Mouse (Mus musculus) adrenal gland, postnatal 14 days (tissue): Measurements from ENCODE around the gene Pdk3. TPM values are rescaled to one million over a fixed set of nuclear protein-coding genes. Genes with fewer than 3 reads are reported as not detected.

Source experiments
- DNase-seq: peaks from one replicate; pipeline ENCODE4 v3.0.0; 2021; ENCODE audit warnings: mixed read lengths
- long read RNA-seq, 2 experiments: library from polyadenylated mRNA; stranded (forward); transcript quantifications; one replicate each; pipeline ENCODE4 v2.0.0; 2021
- total RNA-seq: library from RNA; stranded (reverse); gene quantifications from 2 replicates; pipeline ENCODE4 v1.2.3, GENCODE M21; 2021

Pdk3 gene
- 12.5 and 13.5 TPM in 2 replicates for total RNA-seq
- long read RNA-seq, experiment 1, transcript Pdk3-201 (12 exons, 2,115 nt), result major isoform, 23 of 25 reads
- long read RNA-seq, experiment 1, partial matches to known transcripts, result 0 of 25 reads
- long read RNA-seq, experiment 1, other reads (novel, unspliced or antisense), result 2 of 25 reads
- long read RNA-seq, experiment 2, transcript Pdk3-201 (12 exons, 2,115 nt), result major isoform, 22 of 24 reads
- long read RNA-seq, experiment 2, partial matches to known transcripts, result 0 of 24 reads
- long read RNA-seq, experiment 2, other reads (novel, unspliced or antisense), result 2 of 24 reads

DNA sequence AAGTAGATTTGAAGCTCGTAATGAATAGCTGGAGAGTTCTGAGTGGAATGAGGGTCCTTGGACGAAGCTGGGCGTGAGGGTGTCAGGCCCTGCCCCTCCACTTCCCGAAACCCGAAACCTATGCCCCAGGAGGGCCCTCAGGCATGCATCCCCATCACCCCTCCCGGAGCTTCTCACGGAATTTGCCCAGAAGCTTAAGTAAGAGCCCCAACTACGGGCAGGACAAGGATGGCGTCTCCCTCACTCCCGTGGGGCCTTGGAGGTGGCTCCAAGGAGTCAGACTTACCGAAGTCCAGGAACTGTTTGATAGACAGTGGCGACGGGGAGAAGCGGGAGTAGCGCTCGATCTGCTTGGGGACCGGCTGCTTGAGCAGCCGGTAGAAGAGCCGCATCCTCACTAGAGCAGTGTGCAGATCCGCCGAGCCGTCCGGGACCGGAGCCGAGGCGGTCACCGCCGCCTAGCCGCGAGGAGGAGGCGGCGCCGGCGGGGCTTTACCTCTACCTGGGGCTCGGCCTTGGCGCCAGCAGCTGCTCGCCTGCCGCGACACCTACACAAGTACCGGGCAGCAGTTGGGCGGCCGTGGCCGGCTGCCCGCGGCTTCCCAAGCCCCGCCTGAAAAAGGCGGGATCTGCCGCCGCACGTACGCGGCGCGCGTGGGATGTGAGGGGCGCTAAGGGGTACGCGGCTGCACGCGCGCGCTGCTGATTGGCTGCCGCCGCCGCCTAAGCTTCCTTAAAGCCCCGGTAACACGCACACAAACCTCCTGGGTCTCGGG is at the start of gene Pdk3:
Gene Pdk3, minus strand, starts transcription at position 641 of the 776 bp plus-strand sequence.
- DNase-seq, result peak; percentile 78

DNA sequence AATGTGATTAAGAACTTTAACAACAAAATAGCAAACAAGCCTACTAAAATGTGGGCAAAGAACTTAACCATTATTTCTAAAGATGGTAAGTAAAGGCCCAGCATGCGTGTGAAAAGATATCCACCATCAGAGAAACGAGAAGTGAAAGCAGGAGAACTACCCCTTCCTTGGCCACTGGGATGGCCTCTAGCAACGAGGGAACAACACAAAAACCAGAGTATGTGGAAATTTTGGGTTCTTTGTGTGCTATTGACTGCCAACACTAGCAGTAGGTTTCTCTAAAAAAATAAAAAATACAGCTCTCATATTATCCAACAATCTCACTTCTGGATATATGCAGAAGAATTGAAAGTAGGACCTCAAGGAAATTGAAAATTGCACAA is 45.6 kb upstream of the Pdk3 start:
- DNase-seq, result no peak

DNA sequence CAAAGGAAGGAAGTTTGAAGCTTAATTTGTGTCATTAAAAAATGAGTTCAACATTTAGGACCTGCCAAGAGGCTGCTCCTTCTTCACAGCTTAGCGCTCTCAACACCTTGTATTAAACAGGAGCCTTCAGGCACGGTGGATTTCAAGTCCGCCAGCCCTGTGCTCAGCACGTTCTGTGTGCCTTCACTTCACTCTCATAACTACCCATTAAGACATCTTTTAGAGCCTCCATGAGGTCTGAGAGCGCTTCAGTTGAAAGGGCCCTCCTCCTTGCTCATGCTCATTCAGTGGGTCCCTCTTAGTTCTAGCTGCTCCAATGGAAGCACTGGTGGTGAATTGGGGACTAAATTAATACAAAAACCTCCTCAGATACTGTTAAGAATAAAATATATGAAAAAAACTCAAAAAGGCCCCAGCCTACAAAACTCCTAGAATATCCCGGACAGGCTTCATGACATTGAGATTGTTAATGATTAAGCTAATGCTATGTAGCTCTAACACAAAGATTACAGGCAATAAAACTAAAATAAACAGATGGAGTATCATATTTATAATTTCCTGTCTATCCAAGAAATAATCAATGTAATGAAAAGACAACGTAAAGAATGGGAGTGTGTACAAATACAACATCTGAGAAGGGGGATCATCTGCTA is 45.1 kb upstream of the Pdk3 start:
- DNase-seq, result no peak

DNA sequence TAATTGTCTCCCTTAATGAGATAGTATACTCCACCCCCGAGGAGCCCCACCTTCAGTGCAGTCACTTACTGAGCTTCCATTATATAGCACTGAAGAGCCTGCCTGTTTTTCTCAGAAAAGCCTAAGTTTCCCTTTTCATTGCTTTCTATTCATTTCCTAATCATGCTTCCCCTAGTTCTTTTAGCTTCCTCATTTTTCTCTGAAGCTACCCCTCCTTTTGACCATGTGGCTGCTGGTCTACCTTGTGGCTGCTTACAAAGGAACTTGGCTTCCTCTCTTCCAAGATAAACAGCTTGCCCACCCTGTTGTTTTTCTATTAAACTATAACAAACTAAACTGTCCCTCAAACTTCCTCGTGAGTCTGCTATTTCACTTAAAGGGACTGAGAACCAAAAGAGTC is 31.4 kb upstream of the Pdk3 start:
- DNase-seq, result no peak

DNA sequence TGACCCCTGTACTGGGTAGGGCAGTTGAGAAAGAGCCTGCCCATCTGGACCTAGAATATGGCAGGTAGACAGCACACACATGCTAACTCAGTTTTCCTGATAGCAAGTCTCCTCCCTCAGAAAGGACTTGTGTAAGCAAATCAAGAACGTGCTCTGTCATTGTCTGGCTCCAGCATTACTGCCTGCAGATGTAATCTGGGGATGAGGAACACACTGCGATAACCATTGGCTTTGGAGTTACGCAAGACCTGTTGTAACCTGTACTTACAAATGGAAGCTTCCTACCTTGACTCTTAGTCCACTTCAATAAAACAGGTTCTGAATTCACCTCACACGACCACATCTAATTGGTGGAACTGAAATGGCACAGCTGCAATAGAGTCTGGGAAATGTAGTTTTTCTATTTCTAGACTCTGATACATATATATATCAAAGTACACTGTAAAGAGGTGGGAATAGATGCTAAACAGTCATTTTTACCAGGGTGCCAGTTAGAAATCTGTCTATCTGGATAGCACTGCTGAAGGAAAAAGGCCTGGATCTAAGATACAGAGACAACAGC is 30.6 kb upstream of the Pdk3 start:
- DNase-seq, result no peak

DNA sequence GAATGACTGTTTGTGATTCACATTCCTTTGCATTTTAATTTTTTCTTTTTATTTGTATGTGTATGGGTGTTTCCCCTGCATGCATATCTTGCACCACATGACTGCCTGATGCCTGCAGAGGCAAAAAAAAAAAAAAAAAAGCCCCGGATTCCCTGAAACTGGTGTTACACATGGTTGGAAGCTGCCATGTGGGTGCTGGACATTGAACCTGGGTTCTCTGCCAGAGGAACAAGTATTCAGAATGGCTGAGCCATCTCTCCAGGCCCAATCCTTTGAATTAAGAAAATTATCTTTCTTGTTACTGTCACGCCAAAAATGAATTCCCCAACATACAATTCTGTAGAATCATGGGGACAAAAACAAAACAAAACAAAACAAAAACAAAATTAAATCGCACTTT is 25.8 kb upstream of the Pdk3 start:
- DNase-seq, result no peak

DNA sequence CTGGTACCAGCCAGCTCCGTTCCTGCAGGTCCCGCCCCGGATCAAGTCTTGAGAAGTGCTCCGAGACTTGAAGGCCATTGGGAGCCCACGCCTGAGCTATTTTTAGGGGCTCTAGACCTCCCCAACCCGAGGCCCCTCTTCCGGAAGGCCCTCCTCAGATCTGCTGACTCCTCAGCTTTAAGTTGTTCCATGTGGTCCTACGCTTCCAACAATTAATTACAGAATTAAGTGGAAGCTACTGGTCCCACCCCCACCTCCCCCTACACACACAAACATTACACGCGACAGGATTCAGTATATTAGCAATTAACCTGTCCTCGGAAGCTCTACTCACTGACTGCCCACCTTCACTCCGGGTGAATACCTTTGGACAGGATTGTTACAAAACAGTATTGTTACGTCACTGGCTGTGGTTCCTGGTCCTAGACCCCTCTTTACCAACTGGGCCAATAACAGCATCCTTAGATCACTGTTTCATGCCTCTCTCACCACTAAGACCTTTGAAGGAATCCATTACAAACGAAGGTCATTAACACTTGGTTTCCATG is 410 bp upstream of the Pdk3 start:
- DNase-seq, result no peak

DNA sequence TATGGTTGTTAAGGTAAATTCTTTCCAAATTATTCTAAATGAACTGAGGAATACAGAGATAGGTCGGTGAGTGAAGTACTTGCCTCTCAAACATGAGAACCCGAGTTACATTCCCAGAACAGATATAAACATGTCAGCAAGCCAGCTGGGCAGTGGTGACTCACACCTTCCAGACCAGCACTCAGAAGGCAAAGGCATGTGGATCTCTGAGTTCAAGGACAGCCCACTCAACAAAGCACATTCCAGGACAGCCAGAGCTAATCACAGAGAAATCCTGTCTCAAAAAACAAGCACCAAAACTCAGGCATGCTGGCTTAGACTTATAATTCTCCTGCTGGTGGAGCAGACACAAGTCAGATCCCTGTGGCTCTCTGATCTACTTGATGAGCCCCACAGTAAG is 6.2 kb downstream of the Pdk3 start:
- no peak for DNase-seq

DNA sequence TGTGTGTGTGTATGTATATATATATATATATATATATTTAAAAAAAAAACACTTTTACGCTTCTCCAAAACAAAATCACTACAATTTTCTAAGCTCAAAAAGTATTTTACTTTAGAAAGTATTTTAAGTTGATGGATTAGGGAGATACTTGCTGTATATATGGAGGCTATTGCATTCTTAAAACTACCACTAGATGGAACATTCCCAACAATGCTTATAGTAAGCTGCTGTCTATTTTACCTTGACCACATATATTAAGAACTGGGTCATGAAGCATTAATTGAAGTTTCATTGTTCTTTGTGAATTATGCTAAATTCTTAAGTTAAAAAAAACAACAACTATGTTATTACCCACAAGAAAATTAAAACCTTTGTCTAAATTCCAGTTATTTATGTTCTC is 24.0 kb downstream of the Pdk3 start:
- no peak for DNase-seq

DNA sequence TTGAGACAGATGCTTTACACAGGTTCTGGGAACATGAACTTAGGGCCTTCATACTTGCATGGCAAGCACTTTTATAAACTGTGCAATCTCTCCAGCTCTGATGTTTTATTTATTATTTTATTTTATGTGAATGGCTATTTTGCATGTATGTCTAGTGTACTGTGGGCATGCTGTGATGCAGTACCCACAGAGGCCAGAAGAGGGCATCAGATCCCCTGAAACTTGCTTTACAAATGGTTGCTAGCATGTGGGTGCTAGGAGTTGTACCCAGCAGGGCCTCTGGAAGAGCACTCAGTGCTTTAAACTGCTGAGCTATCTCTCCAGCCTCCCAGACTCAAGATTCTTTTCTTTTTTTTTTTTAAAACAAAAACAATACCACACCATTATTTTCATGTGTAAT is 38.8 kb downstream of the Pdk3 start:
- peak; percentile 48 for DNase-seq

DNA sequence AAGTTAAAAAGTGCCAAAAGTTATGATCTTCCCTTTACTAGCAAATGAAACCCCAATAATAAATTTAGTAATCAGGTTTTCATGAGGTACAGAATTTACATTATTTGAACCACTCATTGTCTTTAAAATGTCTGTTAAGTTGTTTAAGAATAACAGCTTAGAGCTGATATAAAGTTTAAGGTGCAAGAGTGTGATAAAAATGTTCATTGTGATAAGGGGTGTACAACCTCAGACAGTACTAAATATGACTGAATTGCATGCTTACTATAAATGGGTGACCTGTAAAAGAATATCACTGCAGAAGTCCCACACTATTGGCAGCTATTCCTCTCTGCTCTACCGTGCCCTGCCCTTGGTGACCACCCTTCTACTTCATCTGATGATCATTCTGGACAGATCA is 42.4 kb downstream of the Pdk3 start:
- no peak for DNase-seq

DNA sequence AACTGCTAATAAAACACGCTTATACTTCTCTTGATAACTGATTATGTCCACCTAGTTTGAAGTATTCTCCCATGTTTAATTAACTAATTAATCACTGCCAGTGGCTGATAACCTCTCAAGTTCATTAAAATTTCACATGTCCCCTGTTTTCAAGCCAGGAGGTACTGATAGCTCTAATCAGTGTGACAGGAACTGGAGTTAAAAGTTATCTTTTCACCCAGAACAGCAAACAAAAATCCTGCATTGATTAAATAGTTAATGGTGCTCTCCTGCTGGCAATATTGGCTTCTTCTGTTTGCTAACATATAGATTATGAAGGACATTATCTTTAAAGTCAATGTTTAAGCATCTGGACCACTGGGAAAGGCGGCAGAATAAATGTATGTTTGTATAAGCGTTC is 71.2 kb downstream of the Pdk3 start:
- DNase-seq, result no peak

DNA sequence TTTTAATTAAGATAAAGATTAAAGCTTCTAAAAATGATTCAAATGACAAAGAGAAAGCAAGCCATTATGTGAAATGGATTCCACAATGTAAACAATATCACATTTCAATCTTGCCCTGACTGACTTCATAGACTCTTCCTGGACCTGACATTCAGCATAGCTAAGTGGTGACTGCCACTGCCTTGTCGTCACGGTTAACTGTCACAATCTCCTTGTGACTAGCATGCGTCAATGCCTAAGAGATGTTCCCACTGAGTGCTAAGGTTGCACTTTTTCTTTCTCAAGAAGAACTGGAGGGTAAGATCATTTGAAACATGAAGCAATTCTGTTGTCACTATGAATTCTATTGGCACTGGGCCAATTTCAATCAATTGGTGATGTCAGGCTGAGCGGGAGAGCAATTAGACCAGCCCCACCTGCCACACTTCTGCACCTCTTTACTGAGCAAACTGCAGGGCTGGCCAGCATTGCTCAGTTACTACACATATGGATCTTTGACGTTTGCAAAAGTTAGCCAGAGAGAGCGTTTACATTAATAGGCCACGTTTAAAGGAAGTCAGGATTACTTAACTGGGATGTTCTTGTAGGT is 75.0 kb downstream of the Pdk3 start:
- DNase-seq, result no peak

DNA sequence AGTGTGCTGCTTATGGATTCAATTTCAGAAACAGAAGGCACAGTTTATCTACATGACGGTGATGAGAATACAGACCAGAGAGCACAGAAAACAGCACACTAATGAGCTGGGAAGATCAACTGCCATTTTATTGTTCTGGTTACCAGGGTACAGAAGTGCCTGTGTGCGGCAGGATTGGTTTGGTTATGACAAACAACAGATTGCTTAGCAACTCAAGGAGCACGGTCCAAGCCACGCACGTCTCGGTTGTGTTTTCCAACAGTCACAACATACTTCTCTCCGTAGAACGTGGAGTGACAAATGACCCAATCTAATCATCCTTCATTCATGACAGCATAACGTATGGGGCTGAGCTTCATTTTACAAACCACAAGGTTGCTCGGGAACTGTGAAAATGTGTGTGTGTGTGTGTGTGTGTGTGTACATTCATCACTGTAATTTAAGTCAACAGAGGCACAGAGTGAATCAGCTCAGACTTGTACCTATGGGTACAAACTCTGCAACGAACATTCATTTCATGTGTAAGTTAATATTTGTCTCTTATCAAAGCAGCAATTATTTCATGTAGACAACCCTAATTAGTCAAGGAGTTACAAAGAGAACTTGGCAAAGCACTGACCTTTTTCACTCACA is 76.7 kb downstream of the Pdk3 start:
- no peak for DNase-seq

DNA sequence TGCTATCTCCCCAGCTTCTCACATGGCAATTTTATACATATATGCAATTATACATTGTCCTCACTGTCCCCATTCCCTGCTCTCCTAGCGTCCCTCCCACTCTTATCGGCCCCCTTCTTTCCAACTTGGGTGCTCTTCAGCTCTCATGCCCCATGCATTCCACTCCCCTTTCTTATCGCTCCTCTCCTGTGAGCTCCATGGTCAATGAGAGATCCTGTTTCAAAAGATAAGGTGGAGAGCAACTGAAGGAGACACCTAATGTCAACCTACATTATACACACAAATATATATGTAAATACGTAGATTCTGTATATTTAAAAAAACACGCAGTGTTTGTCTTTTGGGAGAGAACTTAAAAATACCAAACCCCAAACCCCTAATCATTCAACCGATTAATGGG is 81.4 kb downstream of the Pdk3 start:
- no peak for DNase-seq

DNA sequence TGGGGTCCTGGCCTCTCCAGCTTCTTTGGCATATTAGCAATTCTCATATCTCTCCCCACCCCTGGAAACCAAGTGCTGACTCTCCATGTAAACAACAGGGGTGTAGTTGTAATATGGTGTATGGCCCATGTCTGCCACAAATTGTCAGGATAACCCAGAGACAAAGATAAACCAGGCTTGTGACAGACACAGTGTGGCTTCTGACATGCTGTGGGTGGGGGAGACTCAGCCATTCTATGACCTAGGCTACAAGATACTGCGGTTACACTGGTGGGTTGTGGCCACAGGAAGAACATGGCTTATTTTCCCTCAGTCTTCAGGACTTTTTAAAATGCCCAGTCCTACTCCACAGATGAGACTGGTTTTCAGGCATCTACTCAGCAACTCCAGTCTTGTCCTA is 82.8 kb downstream of the Pdk3 start:
- no peak for DNase-seq

DNA sequence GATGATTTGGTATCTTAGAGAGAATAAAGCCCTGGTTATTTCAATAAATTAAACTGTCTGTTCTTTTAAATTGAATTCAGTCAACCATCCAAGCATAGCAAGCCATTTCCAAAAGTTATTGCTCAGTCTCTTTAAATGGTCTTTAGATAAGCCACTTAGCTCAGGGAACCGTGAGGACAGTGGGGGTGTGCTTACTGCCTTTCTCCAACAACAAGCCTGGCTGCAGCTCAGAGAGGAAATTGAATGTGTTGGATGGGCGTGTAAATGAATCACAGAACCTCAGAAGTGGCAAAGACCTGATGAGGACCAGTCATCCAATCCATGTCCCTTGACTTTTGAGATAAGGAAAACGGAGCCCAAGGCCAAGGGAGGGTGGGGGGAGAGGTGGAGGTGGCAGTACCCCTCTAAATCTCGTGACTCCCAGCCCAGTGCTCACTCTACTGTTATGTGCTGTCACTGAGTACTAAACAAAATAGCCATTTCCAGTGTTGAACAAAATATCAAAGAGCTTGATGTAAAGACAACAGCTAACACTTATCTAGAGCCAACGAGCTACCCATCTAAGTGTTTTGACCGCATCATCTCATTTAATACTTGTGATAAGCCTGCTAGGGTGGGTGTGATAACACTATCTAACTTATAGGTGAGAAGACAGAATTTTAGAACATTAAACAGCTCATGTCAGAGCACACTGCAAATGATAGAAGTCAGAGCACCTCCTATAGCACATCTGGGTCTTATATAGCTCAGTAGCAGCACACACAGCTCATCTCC is 98.8 kb downstream of the Pdk3 start:
- no peak for DNase-seq

DNA sequence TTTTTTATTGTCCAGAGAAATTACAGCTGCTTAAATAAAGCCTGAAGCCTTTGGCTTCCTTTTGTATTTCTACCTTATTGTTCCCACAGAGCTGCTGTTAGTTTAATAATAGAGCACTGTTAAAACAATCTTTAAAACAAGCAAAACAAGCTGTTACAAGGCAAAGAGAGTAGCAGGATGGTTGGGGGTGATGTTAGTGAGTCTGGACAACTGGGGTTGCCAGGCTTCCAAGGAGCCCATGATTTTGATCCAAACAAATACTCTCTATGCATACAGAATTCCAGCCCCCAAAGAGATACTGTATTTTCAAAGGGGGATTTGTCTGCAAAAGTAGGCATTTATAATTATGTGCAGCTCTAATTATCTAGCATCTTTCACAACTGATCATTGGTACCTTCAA is 99.6 kb downstream of the Pdk3 start:
- DNase-seq, result no peak

DNA sequence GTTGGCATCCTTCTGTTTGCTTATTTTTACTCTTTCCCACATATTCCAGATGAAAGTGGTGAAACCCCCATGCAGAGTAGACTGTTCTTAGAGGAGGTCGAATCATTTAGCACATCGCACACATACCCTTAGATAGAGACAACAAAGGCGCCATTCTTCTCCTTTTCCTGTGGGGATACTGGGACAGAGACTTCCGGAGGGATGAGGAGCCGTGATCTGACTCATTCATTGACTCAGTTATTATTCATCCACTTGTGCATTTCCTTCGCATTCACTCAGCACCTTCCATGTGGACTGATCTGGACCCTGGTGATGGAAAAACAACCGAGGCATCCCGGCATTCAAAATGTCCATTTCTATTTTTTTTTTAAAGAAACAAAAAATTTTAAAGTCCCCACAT is 101.1 kb downstream of the Pdk3 start:
- no peak for DNase-seq

DNA sequence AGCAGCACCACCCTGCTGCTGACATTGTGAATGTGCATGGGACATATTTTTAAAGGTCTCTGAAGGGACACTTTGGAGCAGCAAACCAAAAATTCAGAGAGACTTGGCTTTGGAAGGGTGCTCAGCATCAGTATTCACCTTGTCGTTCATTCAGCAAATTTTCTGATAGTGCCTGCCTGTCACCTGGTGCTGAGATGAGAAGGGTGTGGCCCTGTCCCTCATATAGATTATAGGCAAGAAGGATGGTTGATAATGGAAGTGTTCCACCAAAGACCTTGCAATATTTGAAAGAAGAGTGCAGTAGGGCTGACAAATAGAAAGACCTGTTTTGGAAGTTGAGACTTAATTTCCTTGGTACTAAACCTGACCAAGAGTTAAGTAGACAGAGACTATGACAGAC is 102.5 kb downstream of the Pdk3 start:
- DNase-seq, result no peak
